Mouse (Mus musculus) mature B cell (primary cell): ENCODE data around the gene Cypt4.
"Not testable (repeated sequence)": the region's sequence is repeated elsewhere in the genome, so short reads cannot be mapped to it uniquely, and the experiment has no call there.

Source experiments
- in situ Hi-C: fragments of 300-500 bp; cut with MboI; formaldehyde crosslinking; loops from 2 replicates; pipeline ENCODE4 v1.14.3; 2019

Gene Cypt4

GRCm38 (mm10) chr9:24624896-24625295 is at the start of gene Cypt4:
Gene Cypt4 (plus strand): TSS chr9:24625196.
- in situ Hi-C loops, result no loop called here

DNA sequence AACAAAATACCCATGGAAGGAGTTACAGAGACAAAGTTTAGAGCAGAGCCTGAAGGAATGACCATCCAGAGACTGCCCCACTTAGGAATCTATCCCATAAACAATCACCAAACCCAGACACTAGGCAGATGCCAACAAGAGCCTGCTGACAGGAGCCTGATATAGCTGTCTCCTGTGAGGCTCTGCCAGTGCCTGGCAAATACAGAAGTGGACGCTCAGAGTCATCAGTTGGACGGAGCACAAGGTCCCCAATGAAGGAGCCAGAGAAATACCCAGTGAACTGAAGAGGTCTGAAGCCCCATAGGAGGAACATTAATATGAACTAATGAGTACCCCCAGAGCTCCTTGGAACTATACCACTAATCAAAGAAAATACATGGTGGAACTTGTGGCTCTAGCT is 12.3 kb downstream of the Cypt4 start:
- in situ Hi-C loops, result not testable (repeated sequence)
